Mouse (Mus musculus) embryo, embryonic 11 days (tissue): Measurements from ENCODE around the gene Ddx56.
"Not testable (repeated sequence)": the region's sequence is repeated elsewhere in the genome, so short reads cannot be mapped to it uniquely, and the experiment has no call there.

Source experiments
- DNase-seq: peaks from one replicate; pipeline ENCODE4 v3.0.0-alpha.2; 2015

Ddx56 gene

DNA sequence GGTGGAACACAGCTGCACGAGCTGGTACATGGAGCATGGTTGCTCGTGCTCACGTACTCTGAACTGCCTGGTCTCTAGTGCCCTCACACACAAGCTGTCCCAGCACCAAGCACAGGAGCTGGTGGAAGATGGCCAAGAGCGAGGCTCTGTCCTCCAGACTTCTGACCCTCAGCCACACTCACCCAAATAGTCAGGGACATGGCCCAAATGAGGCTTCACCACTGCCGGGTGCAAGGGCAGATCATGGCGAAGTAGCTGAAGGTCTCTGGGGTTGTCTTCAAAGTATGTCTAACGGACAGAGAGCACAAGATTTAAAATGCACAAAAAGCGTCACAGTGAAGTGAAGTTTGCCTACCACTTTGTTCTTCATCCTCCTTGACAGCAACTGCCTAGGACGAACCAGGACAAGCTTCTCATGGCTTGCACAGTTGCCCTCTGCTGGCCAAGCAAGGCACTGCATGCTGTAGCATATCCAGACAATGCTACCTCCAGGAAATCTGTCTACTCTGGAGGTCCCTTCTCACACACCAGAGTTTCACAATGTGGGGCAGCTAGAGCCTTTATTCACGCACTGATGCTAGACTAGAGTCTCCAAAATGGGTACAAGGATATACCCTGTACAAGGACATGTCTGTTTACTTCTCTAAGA lies 6.0 kb downstream of the Ddx56 start:
- DNase-seq: peak; percentile 87

DNA sequence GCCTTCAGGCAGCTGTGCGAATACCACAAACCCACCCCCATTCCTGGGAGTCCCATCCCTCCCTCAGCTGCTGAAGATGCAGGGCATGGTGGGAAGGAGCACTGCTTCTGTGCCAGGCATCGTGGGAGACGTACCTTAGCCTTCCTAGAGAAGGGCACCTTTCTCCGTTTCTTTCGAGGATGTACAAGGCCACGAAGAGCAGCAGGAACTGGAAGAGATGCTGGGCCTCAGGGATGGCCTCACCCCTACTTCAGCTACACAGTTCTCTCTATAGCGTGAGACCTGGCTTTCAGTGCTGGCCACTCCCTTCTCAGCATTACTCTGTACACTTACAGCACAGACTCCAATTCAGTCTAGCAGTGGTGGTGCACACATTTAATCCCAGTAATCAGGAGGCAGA lies 8.2 kb downstream of the Ddx56 start:
- DNase-seq: no peak

GRCm38 (mm10) chr11:6256490-6257072 lies 11.0 kb downstream of the Ddx56 start:
- DNase-seq: no peak

DNA sequence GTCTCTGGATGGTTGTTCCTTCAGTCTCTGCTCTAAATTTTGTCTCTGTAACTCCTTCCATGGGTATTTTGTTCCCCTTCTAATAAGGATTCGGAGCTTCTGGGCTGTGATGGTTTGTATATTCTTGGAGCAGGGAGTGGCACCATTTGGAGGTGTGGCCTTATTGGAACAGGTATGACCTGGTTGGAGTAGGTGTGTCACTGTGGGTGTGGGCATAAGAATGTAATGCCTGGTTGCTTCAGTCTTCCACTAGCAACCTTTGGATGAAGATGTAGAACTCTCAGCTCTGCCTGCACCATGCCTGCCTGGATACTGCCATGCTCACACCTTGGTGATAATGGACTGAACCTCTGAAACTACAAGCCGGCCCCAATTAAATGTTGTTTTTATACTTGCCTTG lies 13.0 kb downstream of the Ddx56 start:
- DNase-seq: not testable (repeated sequence)

GRCm38 (mm10) chr11:6252824-6253223 lies 14.7 kb downstream of the Ddx56 start:
- no peak for DNase-seq

GRCm38 (mm10) chr11:6252248-6252647 lies 15.3 kb downstream of the Ddx56 start:
- no peak for DNase-seq

DNA sequence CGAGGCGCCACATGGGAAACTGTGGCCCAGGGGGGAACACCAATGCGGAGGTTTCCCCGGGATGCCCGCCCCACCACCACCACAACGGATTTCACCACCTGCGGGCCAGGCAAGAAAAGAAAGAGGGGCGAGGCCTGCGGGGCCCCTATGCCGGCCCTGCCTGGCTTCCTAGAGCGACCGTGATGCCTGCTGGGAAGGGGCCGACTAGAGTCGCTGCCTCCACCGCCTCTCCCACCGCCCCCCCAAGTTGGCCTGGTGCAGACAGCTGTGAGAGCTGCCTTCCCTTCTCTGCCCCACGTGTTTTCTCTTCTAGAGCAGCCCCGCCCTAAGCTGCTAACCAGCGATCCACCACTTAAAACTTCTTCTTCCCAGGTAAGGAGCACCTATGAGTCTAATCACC lies 22.9 kb downstream of the Ddx56 start:
- no peak for DNase-seq

DNA sequence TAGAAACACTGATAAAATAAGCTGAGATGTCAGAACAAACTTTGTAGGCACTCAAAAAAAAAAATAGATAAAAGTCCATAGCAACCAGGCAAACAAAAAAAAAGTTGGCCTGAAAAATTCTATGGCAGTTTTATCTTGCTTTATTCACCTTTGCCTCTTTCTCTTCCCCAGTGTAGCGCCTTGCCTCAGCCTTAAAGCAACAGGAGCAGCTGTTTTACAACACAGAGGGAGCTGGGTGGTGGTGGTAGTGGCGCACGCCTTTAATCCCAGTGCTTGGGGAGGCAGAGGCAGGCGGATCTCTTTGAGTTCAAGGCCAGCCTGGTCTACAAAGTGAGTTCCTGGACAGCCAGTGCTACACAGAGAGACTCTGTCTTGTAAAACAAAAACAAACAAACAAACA lies 34.5 kb downstream of the Ddx56 start:
- DNase-seq: no peak

DNA sequence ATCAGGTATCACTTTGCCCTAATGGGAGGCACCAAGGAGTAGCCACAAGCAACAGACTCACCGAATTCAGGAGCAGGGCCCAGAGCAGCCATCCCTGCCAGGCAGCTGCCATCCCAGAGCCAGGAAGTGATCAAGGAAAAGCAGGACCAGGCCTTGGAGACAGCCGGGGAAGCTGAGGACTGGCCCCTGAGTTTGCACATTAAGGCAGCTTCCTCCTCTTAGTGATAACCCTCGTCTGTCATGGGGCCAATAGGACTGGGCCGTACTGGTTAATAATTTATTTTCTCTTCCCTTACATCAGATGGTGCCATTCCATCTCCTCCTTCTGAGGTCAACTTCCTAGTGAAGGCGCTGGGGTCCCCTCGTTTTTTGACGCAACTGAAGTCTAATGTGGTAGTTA lies 37.6 kb downstream of the Ddx56 start, which contains the start of gene Npc1l1:
Gene Npc1l1 (minus strand): TSS at position 132 of the 400 bp plus-strand sequence.
- DNase-seq: no peak

DNA sequence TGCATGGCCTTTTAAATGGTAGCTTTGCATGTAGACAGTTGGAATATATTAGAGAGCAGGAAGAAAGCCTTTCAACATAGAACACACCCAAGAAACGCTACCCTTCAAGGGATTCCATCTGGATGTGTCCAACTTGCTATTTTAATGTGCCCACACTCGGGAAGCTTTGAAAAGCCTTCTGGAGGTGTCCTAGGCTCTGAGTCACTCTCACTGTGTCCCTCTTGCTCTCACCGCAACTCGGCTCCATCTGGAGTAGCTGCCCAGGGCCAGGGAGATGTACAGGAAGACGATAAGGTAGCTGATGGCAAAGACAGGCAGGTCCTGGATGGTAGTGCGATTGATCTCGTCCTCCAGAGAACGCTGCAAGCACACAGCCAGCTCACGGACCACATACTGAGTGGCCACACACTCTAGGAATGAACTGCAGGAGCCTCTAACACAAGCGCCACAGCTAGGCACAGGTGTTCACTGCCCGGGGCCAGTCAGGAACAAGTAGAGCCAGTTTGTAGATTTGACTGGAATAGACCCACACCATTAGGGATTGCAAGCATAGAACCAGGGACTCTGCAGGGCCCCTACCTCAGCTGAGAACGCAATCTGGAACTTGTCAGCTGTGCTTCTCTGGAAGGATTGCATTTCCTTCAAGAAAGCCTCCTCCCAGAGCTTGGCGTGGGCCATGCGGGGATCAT lies 42.9 kb downstream of the Ddx56 start:
- no peak for DNase-seq

GRCm38 (mm10) chr11:6222187-6222586 lies 45.4 kb downstream of the Ddx56 start:
- no peak for DNase-seq

- no peak for DNase-seq
These were observed 47.6 kb downstream of the Ddx56 start for GRCm38 (mm10) chr11:6219967-6220366.

GRCm38 (mm10) chr11:6218189-6218896 lies 49.2 kb downstream of the Ddx56 start:
- DNase-seq: no peak

DNA sequence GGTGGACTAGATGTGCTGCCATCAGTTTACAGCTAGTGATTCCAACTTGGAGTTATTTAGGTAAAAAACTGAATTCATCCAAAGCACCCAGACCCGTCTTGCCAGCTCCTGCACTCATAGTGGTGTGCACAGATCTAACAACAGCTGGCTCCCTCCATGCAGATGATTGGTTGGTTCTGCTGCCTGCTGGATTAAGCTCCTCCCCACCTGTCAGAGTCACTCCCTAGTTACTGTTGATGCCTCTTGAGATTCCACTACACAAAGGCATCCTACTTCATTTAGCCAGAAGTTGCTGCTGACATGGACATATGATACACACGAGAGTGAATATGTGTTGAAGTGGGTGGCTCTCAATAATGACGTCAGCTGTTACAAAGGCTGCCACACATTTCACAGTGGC lies 50.7 kb downstream of the Ddx56 start:
- DNase-seq: no peak
